Mouse (Mus musculus): ENCODE results near the gene Megf6. TPM values are rescaled to one million over a fixed set of nuclear protein-coding genes. Genes with fewer than 3 reads are reported as not detected.
A peak's percentile ranks its signal among the peaks of the same experiment; 100 is the strongest.

Megf6 gene
- polyA plus RNA-seq, 1 experiment, result 19.0 TPM

GRCm38 (mm10) chr4:154239199-154239598 lies 68.7 kb downstream of the Megf6 start:
- no peaks in the 10 kb centered on the region for H3K36me3 ChIP-seq (ENCODE audit: control insufficient read depth, insufficient read depth, low read length)
- H3K4me1 ChIP-seq (replicated peaks; ENCODE audit: control insufficient read depth, insufficient read depth, low read length), result no peaks in the 10 kb centered on the region
- WGBS, result 93% methylated on average over 8 of the region's 8 CpGs
- TF ChIP-seq POLR2A (IDR thresholded peaks at IDR 0.05; ENCODE audit: control insufficient read depth, extremely low read depth, insufficient read depth, low read length, poor library complexity) (no peak), CTCF (IDR thresholded peaks at IDR 0.05; ENCODE audit: borderline replicate concordance, control insufficient read depth, extremely low read depth, insufficient read depth, low read length, poor library complexity) (no peak)
- DNase-seq, result no peak
- H3K27ac ChIP-seq (ENCODE audit: control insufficient read depth, insufficient read depth, low read length), result no peak overlapping the region
- no peaks in the 10 kb centered on the region for H3K27me3 ChIP-seq (ENCODE audit: control insufficient read depth, insufficient read depth, low read length)
- H3K4me3 ChIP-seq (ENCODE audit: control insufficient read depth, insufficient read depth, low read length), result no peak overlapping the region

DNA sequence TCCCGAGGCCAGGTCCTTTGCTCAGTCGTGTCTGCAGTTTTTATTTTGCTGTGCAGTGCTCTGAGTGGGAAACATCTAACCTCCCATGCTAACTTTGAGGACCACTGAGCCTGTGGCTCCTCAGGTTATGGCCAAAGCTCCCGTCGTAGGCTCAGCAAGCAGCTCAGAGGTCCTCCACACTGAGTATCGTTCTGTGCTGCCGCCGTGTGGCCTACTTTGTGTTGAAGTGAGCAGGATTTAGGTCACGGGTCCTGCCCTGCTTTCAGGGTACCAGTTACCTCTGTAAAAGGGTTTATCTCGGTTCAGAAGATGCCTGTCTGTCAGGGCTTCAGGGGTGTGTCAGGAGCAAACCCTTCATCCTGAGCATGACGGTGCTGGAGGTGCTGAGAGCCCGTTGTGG lies 70.1 kb downstream of the Megf6 start:
- DNase-seq, result no peak
- Histone ChIP-seq H3K4me1 (replicated peaks; ENCODE audit: control insufficient read depth, insufficient read depth, low read length) (no peaks in the 10 kb centered on the region), H3K4me3 (ENCODE audit: control insufficient read depth, insufficient read depth, low read length) (no peak overlapping the region), H3K36me3 (ENCODE audit: control insufficient read depth, insufficient read depth, low read length) (no peaks in the 10 kb centered on the region), H3K27ac (ENCODE audit: control insufficient read depth, insufficient read depth, low read length) (no peak overlapping the region), H3K27me3 (ENCODE audit: control insufficient read depth, insufficient read depth, low read length) (no peaks in the 10 kb centered on the region)
- TF ChIP-seq POLR2A (IDR thresholded peaks at IDR 0.05; ENCODE audit: control insufficient read depth, extremely low read depth, insufficient read depth, low read length, poor library complexity) (no peak), CTCF (IDR thresholded peaks at IDR 0.05; ENCODE audit: borderline replicate concordance, control insufficient read depth, extremely low read depth, insufficient read depth, low read length, poor library complexity) (no peak)
- WGBS, result 79% methylated on average over 11 of the region's 11 CpGs

DNA sequence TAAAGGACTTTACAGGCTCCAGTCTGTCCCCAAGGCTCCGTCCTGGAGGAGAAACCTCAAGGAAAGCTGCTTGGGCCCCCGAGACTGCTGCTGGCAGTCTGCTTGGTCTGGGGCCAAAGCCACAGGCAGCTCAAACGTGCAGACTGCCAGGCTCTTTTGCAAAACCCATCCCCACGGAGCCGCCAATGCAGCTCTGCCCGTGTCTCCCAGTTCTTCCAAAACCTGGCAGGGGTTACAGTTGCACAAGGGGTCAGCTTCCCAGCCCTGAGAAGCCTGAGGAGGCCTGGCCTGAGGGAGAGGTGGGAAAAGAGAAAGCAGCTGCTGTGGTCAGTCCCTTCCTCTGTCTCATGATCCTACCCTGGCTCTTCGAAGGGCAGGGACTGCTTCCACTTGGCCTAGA lies 74.8 kb downstream of the Megf6 start:
- Histone ChIP-seq H3K4me3 (ENCODE audit: control insufficient read depth, insufficient read depth, low read length) (no peak overlapping the region), H3K27ac (ENCODE audit: control insufficient read depth, insufficient read depth, low read length) (no peak overlapping the region), H3K4me1 (replicated peaks; ENCODE audit: control insufficient read depth, insufficient read depth, low read length) (no peaks in the 10 kb centered on the region), H3K27me3 (ENCODE audit: control insufficient read depth, insufficient read depth, low read length) (no peaks in the 10 kb centered on the region; the same call in 1 of the 2 replicates), H3K36me3 (ENCODE audit: control insufficient read depth, insufficient read depth, low read length) (no peaks in the 10 kb centered on the region)
- no peak for DNase-seq
- 79% methylated on average over 7 of the region's 7 CpGs for WGBS
- TF ChIP-seq CTCF (IDR thresholded peaks at IDR 0.05; ENCODE audit: borderline replicate concordance, control insufficient read depth, extremely low read depth, insufficient read depth, low read length, poor library complexity) (no peak), POLR2A (IDR thresholded peaks at IDR 0.05; ENCODE audit: control insufficient read depth, extremely low read depth, insufficient read depth, low read length, poor library complexity) (no peak)

DNA sequence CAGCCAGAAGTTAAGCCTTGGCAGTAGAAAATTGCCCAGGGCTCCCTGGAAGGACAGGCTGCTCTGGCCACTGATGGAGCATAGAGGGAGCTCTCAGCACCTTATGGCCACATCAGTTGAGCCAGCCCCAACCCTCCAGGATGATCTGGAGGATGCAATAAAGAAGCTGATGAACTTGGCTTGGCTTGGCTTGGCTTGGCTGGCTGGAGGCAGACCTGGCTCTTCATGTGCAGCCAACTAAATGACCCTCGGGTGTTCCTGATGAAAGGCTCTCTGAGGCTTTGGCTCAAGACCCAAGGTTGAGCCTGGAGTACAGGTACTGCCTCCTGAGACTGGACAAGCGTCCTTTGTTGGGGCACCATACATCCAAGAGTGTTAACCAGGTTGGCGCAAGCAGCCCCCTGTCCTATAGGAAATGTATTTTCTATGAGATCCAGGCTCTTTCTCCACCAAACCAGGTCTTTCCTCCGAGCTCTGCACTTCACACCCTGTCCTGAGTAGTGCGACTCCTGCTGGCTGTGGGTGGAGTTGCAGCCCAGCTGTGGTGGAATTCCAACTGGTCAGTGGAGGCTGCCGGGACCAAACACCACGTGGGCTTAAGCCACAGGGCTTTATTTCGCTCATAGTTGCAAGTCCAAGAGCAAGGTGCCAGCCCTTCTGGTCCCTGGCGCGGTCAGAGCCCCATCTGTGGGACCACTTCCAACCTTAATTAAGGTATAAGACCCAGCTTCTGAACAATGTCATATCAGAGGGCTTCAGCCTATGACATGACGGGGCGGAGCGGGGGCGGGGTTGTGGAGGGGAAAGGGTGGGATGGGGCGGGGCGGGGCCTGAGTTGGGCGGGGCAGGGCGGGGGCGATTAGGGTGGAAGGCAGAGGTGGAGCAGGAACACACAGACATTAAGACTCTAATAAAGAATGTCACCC lies 75.8 kb downstream of the Megf6 start:
- TF ChIP-seq CTCF (IDR thresholded peaks at IDR 0.05; ENCODE audit: borderline replicate concordance, control insufficient read depth, extremely low read depth, insufficient read depth, low read length, poor library complexity) (peak; percentile 94), POLR2A (IDR thresholded peaks at IDR 0.05; ENCODE audit: control insufficient read depth, extremely low read depth, insufficient read depth, low read length, poor library complexity) (no peak)
- H3K36me3 ChIP-seq (ENCODE audit: control insufficient read depth, insufficient read depth, low read length), result no peaks in the 10 kb centered on the region
- no peak overlapping the region for H3K4me3 ChIP-seq (ENCODE audit: control insufficient read depth, insufficient read depth, low read length)
- DNase-seq, result peak; percentile 58
- H3K27me3 ChIP-seq (ENCODE audit: control insufficient read depth, insufficient read depth, low read length), result no peaks in the 10 kb centered on the region; the same call in 1 of the 2 replicates
- no peak overlapping the region for H3K27ac ChIP-seq (ENCODE audit: control insufficient read depth, insufficient read depth, low read length)
- 15% methylated on average over 19 of the region's 19 CpGs for WGBS
- no peaks in the 10 kb centered on the region for H3K4me1 ChIP-seq (replicated peaks; ENCODE audit: control insufficient read depth, insufficient read depth, low read length)

DNA sequence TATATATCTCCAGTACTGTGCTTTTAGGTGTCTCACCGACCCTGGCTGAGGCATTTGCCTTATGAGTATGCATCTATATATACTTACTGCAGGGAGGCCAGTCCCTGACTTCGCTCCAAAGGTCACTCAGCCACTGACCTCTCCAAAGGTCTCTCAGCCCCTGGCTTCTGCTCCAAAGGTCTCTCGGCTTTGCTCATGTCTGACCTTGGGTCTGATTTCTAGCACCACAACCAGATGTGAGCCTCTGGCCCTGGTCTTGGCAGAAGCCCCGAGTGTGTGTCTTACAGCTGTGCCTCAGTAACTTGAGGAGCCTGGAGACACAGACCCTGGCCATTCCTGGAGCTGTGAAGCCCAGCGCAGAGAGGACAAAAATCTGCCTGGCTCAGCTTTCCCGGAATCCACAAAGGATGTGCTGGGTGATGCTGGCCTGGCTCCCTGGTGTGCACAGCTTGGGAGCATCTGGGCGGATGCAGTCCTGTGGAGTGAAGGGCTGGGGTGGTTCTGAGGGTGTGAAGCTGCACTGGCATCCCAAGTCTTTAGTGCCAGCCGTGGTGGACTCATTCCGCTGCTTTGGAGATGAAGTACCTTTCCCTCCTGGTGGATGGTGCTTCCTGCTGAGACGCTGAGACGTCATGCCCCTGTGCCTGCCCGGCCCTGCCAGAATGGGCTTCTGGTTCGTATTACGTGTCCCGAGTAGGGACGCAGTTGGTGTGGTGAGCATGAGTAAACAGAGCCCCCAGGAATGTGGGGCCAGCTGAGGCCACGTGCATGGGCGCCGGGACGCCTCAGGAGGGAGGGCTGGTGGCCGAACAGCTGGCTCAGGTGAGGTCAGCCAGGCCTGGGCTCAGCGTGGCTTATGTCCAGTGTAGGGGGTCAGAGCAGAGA lies 76.9 kb downstream of the Megf6 start:
- H3K27me3 ChIP-seq (ENCODE audit: control insufficient read depth, insufficient read depth, low read length), result no peaks in the 10 kb centered on the region; the same call in 1 of the 2 replicates
- no peak overlapping the region for H3K27ac ChIP-seq (ENCODE audit: control insufficient read depth, insufficient read depth, low read length)
- TF ChIP-seq CTCF (IDR thresholded peaks at IDR 0.05; ENCODE audit: borderline replicate concordance, control insufficient read depth, extremely low read depth, insufficient read depth, low read length, poor library complexity) (no peak), POLR2A (IDR thresholded peaks at IDR 0.05; ENCODE audit: control insufficient read depth, extremely low read depth, insufficient read depth, low read length, poor library complexity) (no peak)
- no peaks in the 10 kb centered on the region for H3K4me1 ChIP-seq (replicated peaks; ENCODE audit: control insufficient read depth, insufficient read depth, low read length)
- H3K36me3 ChIP-seq (ENCODE audit: control insufficient read depth, insufficient read depth, low read length), result no peaks in the 10 kb centered on the region
- 86% methylated on average over 22 of the region's 22 CpGs for WGBS
- H3K4me3 ChIP-seq (ENCODE audit: control insufficient read depth, insufficient read depth, low read length), result no peak overlapping the region
- no peak for DNase-seq

GRCm38 (mm10) chr4:154248092-154248805 lies 77.7 kb downstream of the Megf6 start:
- no peak for DNase-seq
- H3K36me3 ChIP-seq (ENCODE audit: control insufficient read depth, insufficient read depth, low read length), result no peaks in the 10 kb centered on the region
- H3K4me1 ChIP-seq (replicated peaks; ENCODE audit: control insufficient read depth, insufficient read depth, low read length), result no peaks in the 10 kb centered on the region
- no peaks in the 10 kb centered on the region; the same call in 1 of the 2 replicates for H3K27me3 ChIP-seq (ENCODE audit: control insufficient read depth, insufficient read depth, low read length)
- no peak for TF ChIP-seq CTCF (IDR thresholded peaks at IDR 0.05; ENCODE audit: borderline replicate concordance, control insufficient read depth, extremely low read depth, insufficient read depth, low read length, poor library complexity)
- TF ChIP-seq POLR2A (IDR thresholded peaks at IDR 0.05; ENCODE audit: control insufficient read depth, extremely low read depth, insufficient read depth, low read length, poor library complexity), result no peak
- 71% methylated on average over 21 of the region's 21 CpGs for WGBS
- H3K4me3 ChIP-seq (ENCODE audit: control insufficient read depth, insufficient read depth, low read length), result no peak overlapping the region
- no peak overlapping the region for H3K27ac ChIP-seq (ENCODE audit: control insufficient read depth, insufficient read depth, low read length)
